Mouse (Mus musculus) skeletal muscle tissue, adult 2 months (tissue): Measurements from ENCODE around the gene Gcgr.
"Not testable (repeated sequence)": the region's sequence is repeated elsewhere in the genome, so short reads cannot be mapped to it uniquely, and the experiment has no call there.

ENCODE experiments used
- DNase-seq: peaks from one replicate; pipeline ENCODE4 v3.0.0-alpha.2; 2012; ENCODE audit warnings: low read depth, low spot score

The Gcgr gene

DNA sequence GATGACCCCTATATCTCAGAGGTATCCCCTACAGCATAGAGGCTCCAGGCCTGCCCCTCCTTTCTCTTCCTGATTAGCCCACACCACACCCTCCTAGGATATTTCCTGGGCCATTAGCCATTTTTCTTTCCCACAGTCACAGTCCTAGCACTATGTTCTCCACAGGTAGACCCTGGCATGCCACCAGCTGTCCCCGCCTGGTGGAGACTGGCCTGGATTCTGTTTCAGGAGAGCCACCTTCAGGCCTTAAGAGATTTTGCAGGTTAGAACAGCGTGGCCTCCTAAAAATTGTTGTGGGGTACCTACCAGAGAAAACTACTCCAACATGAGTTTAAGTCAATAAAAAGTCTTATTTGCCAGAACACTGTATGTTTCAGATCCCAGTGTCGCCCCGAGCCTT, 23.6 kb upstream of the Gcgr start:
- DNase-seq = no peak

DNA sequence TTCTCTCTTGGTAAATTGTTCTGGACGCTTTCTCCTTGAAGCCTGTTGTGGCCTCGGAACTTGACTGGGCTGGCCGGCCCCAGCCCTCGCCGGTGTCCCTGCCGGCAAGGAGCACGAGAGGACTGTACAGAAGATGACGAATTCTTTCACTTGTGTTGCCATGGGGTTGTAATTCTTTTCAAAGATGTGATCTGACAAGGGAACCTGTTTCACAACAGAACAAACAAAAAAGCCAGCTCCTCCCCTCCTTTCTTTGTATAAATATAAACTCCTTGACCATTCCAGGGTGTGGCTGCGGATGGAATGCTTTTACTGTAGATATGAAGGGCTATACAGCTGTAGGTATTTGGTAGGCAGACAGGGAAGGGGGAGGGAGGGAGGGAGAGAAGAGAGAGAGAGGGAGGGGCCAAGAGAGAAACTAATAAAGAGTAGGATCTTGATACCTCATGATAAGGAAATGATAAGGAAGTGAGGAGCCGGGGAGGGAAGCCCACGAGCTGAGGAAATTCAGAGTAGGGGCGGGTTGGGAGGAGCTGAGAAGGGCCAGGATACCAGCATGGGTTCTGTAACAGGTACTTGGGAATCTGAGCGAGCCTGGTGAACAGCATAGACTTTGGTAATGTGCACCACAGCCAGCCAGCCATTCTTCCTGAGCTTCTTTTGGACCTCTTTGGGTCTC, 22.7 kb upstream of the Gcgr start:
- no peak for DNase-seq

DNA sequence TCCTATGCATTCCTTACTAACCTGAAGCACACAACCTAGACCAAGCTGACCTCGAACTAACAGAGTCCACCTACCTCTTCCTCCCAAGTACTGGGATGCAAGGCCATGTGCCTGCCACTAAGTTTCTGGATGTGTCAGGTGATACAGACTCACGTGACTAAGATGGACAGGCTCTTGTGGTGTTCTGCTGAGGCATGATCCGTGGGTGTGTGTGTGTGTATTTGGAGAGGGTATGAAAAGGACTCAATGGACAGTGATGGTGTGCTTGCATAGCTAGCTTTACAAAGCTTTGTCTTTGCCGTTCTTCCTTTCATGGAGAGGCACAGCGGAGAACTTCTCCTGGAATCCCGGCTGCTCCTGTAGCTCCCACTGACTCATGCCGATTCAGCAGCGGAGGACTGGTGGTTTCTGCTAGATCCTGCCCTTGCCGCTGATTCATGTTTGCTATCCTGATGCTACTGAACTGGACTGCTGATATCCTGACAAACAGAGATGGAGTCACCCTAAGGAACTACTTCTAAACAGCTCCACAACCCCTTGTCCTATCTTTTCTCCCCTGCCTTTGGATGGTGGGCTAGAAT, 22.1 kb upstream of the Gcgr start:
- no peak for DNase-seq

DNA sequence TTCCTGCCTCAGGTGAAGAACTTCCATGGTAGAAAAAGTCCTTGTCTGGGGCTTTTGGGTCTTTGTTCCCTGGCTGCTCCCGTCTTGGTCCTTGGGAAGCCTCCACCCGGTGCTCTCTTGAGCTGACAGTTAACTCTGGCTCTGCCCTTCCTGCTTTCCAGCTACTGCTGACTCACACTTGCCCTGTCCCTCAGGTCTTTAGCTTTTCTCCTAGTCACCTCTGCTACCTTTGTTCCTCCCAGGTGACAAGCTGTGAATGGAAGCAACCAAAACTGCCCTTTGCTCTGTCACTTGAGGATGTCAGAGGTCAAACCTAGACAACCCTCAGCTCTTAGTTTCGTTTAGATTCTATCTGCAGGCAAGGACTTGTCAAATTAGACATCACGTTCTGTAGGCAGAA, 20.6 kb upstream of the Gcgr start:
- DNase-seq = no peak

DNA sequence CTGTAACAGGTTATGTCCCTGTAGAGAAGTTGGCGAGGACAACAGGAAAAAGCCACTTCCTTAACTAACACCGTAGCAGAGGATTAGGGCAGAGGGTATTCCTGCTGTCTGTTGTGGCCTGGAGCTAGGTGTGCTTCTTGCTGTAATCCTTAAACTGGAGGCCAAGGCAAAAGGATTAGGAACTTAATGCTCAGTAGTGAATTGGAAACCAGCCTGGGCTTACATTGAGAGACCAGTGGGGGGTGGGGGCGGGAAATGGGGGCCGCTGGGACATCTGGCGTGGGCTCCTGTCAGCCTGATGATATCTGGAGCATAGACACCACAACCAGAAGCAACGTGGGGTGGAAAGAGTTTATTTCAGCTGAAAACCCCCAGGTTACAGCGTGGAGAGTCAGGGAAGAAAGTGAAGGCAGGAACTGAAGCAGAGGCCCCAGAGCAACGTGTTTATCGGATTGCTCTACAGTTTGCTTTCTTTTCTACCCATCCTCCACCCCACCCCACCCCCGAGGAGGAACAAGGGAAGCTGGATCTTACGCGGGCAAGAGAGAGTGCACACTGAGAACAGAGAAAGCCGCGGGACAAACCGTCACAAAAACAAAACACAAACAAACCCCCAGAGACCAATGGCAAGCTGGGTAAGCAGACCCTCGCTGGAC, 20.0 kb upstream of the Gcgr start:
- no peak for DNase-seq

DNA sequence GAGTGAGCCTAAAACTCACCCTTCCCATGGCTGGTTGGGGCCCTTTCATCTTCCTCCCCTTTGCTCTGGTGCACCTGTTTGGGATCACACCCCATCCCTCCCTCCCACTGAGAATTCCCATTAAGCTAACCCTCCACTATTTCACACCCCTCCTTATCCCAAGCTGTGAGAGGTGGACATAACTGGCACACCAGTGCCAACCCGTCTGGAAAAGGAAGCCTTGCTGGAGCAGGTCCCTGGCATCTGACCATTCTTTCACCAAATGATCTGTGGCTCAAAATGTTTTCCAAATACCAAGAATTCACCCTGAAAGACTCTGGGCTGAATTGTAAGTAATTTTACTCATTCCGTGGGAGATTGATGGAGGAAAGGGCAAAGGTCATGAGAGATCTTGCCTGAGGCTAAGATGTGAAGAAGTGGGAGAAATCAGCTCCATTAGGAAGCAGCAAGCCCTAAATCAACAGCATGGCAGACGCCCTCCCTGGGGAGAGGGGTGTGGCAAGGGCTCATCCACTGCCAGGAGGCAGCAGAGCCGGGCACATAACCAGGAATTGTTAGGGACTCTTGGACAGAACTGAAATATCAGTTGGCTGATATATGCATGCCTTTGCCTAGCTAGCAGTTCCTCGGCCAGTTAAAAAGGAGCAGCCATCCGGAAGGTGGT, 17.6 kb upstream of the Gcgr start:
- no peak for DNase-seq

DNA sequence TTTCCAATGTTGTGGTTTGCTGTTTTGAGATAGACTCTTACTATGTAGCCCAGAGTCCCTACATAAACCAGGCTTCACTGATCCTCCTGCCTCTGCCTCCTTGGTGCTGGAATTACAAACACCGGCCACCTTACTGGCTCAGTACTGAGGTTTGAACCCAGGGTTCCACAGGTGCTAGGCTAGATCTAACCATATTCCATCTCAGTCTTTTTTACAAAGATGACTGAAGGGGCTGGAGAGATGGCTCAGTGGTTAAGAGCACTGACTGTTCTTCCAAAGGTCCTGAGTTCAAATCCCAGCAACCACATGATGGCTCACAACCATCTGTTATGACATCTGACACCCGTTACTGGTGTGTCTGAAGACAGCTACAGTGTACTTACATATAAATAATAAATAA, 16.2 kb upstream of the Gcgr start:
- DNase-seq = not testable (repeated sequence)

DNA sequence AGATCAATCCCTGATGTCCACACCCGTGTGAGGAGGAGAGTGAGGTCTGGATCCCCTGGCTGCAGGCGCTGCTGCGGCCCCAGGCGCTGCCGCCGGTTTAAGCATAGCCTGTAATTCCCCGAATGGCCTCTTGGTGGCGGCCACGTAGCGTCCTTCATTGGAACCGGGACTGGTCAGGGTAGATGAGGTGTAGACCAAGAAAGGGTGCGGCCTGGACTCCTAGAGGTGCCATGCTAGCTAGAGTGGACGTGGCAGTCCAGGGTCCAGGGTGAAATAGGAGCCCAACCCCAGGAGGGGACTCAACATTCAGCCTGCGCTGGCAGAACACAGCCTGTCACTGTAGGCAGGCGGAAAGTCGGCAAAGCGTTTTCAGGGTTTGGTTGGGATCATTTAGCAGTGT, 14.9 kb upstream of the Gcgr start:
- peak; percentile 77 for DNase-seq

DNA sequence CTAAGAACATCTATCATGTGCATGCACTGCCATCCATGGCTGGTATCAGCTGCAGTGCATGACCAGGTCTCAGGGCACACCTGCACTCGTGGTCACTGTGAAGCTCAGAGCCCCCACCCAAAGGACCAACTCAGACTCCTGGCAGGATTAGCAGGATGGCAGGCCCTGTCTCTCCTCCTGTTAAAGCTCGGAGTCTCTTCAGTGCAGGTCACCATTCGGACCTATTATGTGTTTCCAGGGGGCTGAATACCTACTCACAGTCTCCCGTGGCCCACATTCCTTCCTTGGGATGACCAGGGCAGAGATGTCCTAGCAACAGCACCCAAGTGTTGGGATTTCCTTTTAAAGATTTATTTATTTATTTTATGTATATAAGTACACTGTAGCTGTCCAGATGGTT, 13.4 kb upstream of the Gcgr start:
- no peak for DNase-seq

DNA sequence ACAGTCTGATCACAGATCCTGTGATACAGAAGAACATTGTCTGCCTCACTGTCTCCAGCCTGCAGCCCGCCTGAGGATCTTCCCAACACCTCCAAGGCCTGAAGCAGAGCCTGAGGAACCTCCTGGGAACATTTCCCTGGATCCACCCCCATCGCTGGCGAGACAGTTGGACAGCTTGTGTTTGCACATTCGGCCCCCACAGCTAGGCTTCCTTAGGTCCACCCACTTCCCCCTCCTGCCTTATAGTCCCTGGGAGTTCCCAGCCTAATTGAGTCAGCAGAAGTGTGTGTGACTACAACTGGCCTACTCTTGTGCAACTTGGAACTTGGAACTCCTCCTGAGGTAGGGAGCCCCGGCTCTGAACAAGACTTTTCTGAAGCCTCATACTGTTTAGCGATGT, 12.5 kb upstream of the Gcgr start:
- peak; percentile 65 for DNase-seq

DNA sequence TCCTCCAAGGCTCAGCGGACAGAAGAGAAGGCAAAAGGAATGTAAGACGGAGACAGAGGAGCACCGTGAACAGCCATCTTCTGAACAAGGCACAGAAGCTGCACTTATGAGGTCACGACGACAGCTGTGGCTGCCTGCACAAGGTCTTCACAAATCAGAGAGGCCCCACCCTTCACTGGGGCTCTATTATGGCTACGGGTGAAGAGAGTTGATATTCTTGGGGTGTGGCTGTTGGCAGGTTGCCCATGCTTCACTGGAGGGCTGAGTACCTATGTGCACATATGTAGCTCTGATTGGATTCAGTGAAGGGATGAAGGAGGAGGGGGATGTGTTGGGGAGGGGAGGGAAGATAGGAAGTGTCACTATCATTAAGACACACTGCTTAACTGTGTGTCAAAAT, 11.9 kb upstream of the Gcgr start:
- no peak for DNase-seq

DNA sequence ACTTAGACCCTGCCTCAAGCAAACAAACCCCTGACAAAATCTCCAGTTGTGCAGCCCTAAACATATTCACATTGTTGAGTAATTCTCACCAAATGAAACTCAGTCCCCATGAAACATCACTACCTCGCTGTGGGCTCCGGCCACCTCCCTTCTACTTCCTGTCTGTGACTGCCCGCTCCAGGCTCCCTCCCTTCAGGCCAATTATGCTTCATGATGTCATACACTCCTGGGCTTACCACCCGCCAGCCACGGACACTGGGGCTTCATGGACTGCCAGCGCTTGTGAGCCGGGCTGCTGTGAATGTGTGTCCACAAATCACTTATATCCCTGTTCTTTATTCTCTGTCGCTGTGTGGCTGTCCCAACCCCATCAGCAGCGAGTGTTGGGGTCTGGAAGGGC, 10.8 kb upstream of the Gcgr start:
- DNase-seq = peak; percentile 68

DNA sequence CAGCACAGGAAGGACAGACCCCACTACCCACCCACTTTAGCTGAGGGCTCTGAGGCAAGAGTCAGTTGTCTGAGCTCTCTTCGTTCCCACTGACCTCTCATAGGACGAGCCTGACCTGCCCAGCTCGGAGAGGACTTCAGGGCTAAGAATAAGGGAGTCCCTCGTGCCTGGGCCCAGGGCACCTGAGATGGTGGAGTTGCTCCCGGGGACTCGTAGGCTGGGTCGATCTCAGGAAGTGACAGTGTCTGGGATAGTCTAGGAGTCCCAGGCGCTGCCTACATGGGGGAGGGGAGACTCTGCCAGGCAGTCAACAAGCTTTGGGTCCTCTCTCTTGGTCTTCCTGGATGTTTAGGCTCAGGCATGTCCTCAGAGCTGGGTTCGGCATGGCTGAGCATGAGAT, 10.0 kb upstream of the Gcgr start:
- no peak for DNase-seq

DNA sequence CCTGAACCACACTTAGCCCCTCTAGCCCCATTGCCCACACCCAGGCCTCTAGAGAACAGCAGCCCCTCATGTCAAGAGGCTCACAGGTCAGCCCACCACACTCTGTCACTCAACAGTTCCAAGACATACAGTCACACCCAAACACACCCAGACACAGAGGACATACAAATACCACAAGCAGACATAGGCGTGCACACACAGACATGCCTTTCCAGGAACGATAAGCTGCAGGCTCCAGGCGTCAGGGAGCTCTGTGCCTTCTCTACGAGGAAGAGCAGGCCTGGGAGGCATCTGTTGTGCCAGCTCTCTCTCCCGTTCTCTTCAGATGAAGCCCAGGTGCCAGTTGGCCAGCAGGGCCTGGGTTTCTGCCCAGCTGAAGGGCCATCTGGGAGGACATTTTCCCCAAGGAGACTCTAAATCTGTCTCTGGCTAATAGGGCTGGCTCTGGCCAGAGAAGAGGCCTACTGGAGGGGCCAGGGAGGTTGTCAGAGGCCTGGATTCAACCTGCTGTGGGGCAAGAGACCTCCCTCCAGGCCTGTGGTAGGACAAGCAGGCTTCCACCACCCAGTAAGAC, 9.4 kb upstream of the Gcgr start:
- DNase-seq = peak; percentile 88

DNA sequence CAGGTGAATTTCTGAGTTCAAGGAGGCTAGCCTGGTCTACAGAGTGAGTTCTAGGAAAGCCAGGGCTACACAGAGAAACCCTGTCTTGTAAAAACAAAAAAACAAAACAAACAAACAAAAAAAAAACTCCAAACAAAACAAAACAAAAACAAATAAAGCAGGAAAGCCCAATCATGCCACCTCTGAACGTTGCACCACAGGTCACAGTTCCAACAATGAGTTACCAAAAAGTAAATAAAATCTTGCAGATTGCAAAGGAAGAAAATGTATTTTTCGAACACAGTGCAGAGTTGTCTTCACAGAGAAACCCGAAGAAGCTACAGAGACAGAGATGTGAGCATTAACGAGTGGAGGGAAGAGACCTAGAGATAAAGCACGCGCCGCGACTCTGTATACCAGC, 7.9 kb upstream of the Gcgr start:
- no peak for DNase-seq

DNA sequence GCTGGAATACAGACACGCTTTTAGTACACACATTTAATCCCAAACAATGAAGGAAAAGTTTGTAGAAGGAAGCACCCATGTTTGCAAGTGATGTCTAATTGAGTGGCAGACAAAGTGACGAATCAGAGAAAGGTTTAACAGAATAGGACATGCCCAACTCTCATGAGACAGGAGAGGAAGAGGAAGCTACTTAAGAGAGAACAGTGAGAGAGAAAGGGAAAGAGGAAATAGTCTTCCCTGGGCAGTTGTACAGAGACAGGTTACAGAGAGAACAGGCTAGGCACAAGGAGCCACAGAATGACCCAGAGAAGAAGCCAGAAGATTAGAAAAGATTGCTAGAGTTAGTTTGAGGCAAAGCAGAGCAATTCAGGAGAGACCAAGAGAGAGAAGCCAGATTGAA, 4.5 kb upstream of the Gcgr start:
- no peak for DNase-seq

DNA sequence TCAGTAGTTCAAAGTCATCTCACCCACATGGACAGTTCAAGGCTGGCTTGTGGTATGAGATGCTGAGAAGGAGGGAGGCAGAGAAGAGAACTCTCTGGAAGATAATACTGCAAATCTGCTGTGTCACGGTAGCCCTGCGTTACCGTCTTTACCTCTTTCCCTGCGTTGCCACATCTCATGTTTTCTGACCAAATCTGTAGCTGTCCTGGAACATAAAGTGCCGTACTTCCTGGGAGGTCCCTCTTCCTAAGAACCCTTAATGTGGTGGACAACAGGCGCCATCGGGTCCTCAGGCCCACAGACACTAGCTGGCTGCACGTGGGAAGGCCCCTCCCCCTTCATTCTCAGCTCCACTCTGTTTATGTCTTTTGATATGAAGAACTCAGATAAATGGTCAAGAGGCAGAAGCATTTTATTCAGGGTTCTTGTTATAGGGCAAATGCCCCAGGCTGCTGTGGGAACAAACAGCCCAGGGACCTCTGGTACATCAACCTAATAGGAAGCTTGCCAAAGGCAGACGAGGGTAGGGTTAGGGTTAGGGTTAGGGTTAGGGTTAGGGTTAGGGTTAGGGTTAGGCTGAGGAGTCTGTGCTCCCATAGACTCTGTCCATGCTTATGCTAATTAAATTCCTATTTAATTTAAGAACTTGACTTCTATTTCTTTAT, 2.7 kb upstream of the Gcgr start:
- DNase-seq = no peak

DNA sequence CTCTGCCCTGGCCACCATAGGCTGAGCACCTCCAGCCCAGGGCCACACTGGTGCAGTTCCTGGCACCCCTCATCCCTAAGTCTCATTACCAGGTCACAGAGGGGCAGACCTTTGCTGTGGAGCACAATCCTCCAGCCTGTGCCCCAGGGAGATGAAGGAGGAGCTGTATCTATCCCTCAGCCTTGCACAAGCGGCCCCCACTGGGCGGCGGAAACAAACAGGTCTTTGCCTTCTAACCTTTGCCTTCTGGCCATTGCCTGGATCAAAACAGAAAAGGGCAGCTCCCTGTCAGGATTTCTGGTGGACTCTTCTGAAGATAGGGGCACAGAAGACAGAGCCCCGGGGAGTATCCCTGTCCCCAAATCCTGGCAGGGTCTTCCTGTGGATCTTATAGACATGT, 1.6 kb upstream of the Gcgr start:
- no peak for DNase-seq

DNA sequence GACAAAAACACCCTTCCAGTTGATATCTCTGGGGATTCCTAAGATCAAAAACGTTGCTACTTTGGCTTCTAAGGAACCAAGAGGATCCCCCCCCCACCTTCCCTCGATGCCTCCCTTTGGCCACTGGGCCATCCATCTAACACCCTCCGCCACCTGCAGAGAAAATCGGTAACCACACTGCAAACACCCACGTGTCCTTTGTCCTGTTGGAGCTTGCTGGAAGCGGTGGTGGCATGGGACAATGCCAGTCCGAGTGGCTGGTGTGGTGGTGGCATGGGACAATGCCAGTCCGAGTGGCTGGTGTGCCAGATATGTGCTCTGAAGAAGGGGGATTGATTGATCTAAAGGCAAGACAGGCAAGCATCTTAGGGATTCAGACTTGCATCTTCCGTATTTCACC, 1.1 kb downstream of the Gcgr start:
- no peak for DNase-seq

DNA sequence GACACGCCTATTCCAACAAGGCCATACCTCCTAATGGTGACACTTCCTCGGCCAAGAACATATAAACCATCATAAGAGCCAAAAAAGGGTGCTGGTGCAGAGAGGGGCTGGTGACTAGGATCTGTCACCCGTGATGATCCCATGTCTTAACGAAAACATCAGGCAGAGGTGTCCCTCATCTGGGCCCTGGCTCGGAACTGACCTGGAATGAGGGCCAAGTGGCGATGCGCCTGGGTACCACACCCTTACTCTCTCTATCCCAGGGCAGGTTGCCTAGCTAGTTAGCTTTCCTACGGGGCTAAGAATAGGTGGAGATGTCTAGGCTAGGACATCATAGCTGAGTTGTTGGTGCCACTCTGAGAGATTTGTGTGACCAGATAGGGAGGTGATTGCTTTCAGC, 3.6 kb downstream of the Gcgr start:
- no peak for DNase-seq

DNA sequence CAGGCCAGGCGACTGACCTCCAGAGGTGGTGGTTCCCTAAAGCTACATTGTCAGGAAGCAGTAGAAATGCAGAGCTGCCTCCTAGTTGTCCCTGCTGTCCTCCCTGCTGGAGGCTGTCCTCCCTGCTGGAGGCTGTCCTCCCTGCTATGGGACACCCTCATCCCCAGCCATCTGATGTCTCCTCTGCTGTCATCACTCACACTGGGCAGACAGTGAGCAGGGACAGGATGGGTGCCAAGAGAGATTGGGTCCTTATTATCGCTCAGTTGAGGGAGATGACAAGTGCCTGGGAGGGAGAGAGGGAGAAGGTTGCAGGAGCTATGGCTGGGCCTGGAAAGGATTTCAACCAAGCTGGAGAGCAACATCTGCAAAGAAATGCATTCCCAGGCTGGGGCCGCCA, 4.6 kb downstream of the Gcgr start:
- no peak for DNase-seq

DNA sequence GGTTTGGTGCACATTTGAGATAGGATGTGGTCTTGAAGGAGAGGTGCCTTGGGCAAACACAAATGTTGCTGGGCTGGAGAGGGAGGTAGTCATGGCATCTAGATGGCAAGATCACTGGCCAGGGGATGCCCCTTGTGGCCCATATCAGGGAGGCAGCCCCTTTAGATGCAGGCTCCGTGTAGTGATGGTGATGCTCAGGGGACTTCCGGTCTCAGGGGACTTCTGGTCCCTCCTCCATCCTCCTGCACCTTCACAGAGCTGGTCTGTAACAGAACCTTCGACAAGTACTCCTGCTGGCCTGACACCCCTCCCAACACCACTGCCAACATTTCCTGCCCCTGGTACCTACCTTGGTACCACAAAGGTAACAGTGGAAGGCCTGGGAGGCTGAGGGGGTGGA, 5.3 kb downstream of the Gcgr start:
- no peak for DNase-seq
